Mouse (Mus musculus) brain, embryonic 14.5 days (tissue): Measurements from ENCODE around the gene Dgkd. TPM values are rescaled to one million over a fixed set of nuclear protein-coding genes. Genes with fewer than 3 reads are reported as not detected.

Source experiments
- DNase-seq: peaks from one replicate; pipeline ENCODE4 v3.0.0-alpha.2; 2011; ENCODE audit warnings: low read depth
- CTCF ChIP-seq: fragments of 200-500 bp; IDR thresholded peaks from 2 replicates; pipeline ENCODE4 v1.5.1; 2012; ENCODE audit warnings: inconsistent platforms, mild to moderate bottlenecking, moderate library complexity, borderline replicate concordance; ENCODE audit not compliant: insufficient read depth, insufficient read length; ENCODE audit errors: extremely low read depth
- POLR2A ChIP-seq: fragments of 200-500 bp; IDR thresholded peaks from 2 replicates; pipeline ENCODE4 v1.6.1; 2012; ENCODE audit warnings: mild to moderate bottlenecking, inconsistent platforms, borderline replicate concordance; ENCODE audit not compliant: poor library complexity, insufficient read depth, insufficient read length, severe bottlenecking; ENCODE audit errors: extremely low read depth
- polyA plus RNA-seq: library from polyadenylated mRNA; depleted of rRNA; stranded (reverse); fragments of >200 nt; gene quantifications from 2 replicates; pipeline ENCODE4 v1.2.3, GENCODE M21; 2012

Dgkd gene
- polyA plus RNA-seq, 1 experiment: 54.6 TPM

GRCm38 (mm10) chr1:87852081-87852790 is 851 bp upstream of the Dgkd start:
- no peak for DNase-seq
- TF ChIP-seq CTCF (no peak), POLR2A (no peak)

DNA sequence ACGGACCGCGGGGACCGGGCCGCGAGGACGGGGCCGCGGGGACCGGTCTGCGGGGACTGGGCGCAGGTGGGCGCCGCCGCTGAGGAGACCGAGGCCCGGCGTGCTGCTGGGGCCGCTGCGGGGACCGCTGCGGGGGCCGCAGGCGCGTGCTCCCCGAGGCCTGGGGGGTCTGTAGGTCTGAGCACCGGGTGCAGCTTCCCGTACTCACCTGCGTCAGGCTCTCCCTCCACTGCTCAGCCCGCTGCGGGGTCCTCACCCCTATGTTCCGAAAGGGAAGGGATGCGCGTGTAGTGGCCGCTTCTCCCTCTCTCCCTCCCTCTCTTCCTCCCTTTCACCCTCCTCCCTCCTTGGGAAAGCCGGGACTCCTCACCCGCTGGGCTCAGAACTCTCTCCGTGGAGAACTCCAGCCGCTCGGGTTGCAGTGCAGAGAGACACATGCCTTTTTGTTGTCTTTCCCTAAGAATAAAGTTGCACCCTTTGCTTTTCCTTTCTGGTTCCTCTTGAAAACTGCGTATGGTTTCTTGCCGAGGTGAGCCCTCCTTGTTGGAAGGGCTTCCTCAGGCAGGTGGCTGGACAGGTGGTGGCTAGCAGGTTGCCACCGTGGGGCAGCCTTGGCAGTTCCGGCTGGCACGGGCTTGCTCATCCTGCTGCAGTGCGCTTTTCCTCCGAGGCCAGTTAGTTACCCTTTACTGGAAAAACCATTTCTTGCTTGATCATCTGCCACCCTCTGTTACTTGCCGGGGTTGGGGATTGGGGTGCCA is 694 bp downstream of the Dgkd start:
- TF ChIP-seq CTCF (no peak), POLR2A (no peak)

DNA sequence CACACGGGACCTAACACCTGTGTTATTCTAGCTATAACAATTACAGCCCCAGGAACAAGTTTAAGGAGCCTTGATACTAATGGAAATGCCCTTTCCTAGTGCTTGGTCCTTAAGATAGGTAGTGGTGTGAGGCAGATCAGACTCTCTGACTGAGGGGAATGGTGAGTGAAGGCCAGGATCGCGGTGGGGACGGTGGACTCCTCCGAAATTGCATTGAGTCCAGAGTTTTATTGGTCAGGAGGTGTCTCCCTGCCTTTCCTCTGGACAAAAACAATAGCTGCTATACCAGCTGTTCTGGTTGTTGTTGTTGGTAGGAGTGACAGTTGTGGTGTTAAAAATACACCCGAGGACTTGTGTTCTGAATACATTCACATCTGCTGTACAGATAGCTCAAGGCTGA is 1.3 kb downstream of the Dgkd start:
- no peak for TF ChIP-seq CTCF
- TF ChIP-seq POLR2A: no peak
- DNase-seq: no peak

More for the DNA sequence above, 694 bp downstream of the Dgkd start:
- peak; percentile 60 for DNase-seq

GRCm38 (mm10) chr1:87854851-87855251 is 1.8 kb downstream of the Dgkd start:
- TF ChIP-seq CTCF (no peak), POLR2A (no peak)
- DNase-seq: no peak

- TF ChIP-seq POLR2A (no peak), CTCF (no peak)
- no peak for DNase-seq
Measured at GRCm38 (mm10) chr1:87855522-87855921, 2.4 kb downstream of the Dgkd start.

GRCm38 (mm10) chr1:87856823-87857222 is 3.7 kb downstream of the Dgkd start:
- TF ChIP-seq CTCF: no peak
- no peak for TF ChIP-seq POLR2A
- DNase-seq: no peak

DNA sequence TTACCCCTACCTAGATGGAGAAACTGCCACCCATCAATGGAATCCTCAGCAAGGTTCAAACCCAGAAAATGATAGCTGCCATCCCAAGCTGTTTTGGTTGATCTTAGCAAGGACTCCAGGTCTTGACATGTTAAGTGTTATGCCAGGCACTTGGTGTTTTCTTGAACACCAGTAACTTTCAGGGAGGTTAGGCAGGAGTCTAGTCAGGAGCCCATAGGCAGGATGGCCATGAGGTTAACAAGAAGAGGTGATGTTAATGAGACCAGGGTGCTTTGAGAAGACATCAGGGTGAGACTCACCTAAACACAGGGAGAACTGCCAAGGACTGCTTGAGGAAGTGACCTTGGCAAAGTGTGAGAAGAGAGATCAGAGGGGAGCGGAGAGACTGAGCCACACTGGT is 4.9 kb downstream of the Dgkd start:
- TF ChIP-seq CTCF: no peak
- no peak for TF ChIP-seq POLR2A
- DNase-seq: no peak

DNA sequence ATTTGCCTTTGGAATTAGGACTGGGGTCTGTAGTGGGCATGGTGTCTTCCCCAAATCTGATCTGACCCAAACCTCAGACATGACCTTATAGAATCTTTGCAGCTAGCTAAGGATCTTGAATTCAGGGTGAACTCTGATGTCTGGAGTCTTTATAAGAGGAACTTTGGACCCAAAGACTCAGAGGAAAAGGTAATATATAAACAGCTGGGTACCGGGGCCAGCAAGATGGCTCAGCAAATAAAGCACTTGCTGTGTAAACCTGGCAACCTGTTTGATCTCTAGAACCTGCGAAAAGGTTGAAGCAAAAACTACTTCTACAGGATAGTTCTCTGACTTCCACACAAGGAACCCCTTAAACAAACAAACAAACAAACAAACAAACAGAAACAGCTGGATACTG is 5.4 kb downstream of the Dgkd start:
- TF ChIP-seq POLR2A: no peak
- TF ChIP-seq CTCF: no peak
- DNase-seq: no peak

- no peak for TF ChIP-seq CTCF
- TF ChIP-seq POLR2A: no peak
- no peak for DNase-seq
Measured at GRCm38 (mm10) chr1:87863602-87864001, 10.5 kb downstream of the Dgkd start.

DNA sequence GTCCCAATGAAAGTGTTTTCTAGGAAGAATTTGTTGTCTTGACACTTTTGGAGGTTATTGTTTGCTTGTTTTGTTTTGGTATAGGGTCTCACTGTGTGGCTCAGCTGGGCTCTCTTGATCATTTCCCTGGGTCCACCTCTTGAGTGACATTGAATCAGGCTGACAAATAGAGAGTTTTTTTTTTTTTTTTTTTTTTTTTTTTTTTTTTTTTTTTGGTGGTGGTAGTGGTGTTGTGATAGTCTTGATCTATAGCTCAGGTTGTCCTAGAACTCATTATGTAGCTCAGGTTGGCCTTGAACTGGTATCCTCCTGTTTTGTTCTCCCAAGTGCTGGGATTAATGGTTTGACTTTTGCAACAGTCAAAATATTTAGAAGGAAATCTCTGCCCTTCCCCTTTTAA is 11.8 kb downstream of the Dgkd start:
- TF ChIP-seq CTCF: no peak
- no peak for TF ChIP-seq POLR2A
- DNase-seq: no peak

GRCm38 (mm10) chr1:87866672-87867071 is 13.6 kb downstream of the Dgkd start:
- no peak for TF ChIP-seq POLR2A
- TF ChIP-seq CTCF: no peak
- no peak for DNase-seq

- TF ChIP-seq POLR2A (no peak), CTCF (no peak)
- DNase-seq: no peak
Measured at GRCm38 (mm10) chr1:87871546-87871945, 18.5 kb downstream of the Dgkd start.
